Mouse (Mus musculus) olfactory bulb, adult 2 months (tissue): Measurements from ENCODE around the gene Shroom3. TPM values are rescaled to one million over a fixed set of nuclear protein-coding genes. Genes with fewer than 3 reads are reported as not detected.

Experiments used
- H3K27ac ChIP-seq: fragments of 200-500 bp; 2 replicates; pipeline ENCODE4 v1.5.1; 2012; ENCODE audit warnings: low read depth, low read length; ENCODE audit not compliant: insufficient read depth
- H3K4me1 ChIP-seq: fragments of 200-500 bp; 2 replicates; pipeline ENCODE4 v1.6.1; 2012; ENCODE audit warnings: low read length; ENCODE audit not compliant: control insufficient read depth, insufficient read depth
- H3K4me3 ChIP-seq: fragments of 200-500 bp; 2 replicates; pipeline ENCODE4 v1.5.1; 2012; ENCODE audit warnings: mild to moderate bottlenecking, low read depth, low read length, moderate library complexity; ENCODE audit not compliant: insufficient read depth
- CTCF ChIP-seq: fragments of 200-500 bp; IDR thresholded peaks from 2 replicates; pipeline ENCODE4 v1.5.1; 2012; ENCODE audit warnings: low read depth, mild to moderate bottlenecking, low read length, moderate library complexity; ENCODE audit not compliant: insufficient read depth
- POLR2A ChIP-seq: fragments of 200-500 bp; IDR thresholded peaks from 2 replicates; pipeline ENCODE4 v1.6.1; 2012; ENCODE audit warnings: mild to moderate bottlenecking, low read depth, low read length, moderate library complexity; ENCODE audit not compliant: insufficient read depth
- WGBS: fragments of 180-500 bp; shearing (Covaris S2); methylation state at CpG from one replicate; pipeline ENCODE4 v1.1.7; 2018; 5-methylcytosine and 5-hydroxymethylcytosine counted together
- polyA plus RNA-seq: library from polyadenylated mRNA; stranded (reverse); fragments of >200 nt; gene quantifications from 2 replicates; pipeline ENCODE4 v1.2.4, GENCODE M21; 2012; ENCODE audit warnings: low replicate concordance; ENCODE audit not compliant: missing spikeins, insufficient read depth, insufficient read length

The Shroom3 gene
- polyA plus RNA-seq, 1 experiment, result not detected

- Histone ChIP-seq H3K4me1 (no peaks in the 10 kb centered on the region), H3K27ac (no peak overlapping the region), H3K4me3 (no peak overlapping the region)
- TF ChIP-seq CTCF (no peak), POLR2A (no peak)
- WGBS, result 46% methylated on average over 5 of the region's 5 CpGs
Measured at GRCm38 (mm10) chr5:92728252-92728828, 45.1 kb downstream of the Shroom3 start.

GRCm38 (mm10) chr5:92729221-92729620 lies 46.0 kb downstream of the Shroom3 start:
- WGBS, result 75% methylated on average over 6 of the region's 6 CpGs

GRCm38 (mm10) chr5:92741802-92742201 lies 58.6 kb downstream of the Shroom3 start:
- Histone ChIP-seq H3K27ac (no peak overlapping the region), H3K4me3 (no peak overlapping the region), H3K4me1 (no peaks in the 10 kb centered on the region; the same call in 1 of the 2 replicates)
- TF ChIP-seq POLR2A (no peak), CTCF (no peak)
- 78% methylated on average over 3 of the region's 3 CpGs for WGBS

More at GRCm38 (mm10) chr5:92729221-92729620, 46.0 kb downstream of the Shroom3 start:
- TF ChIP-seq POLR2A, result no peak
- no peak for TF ChIP-seq CTCF
- Histone ChIP-seq H3K4me1 (peaks cover 3% of the 10 kb centered on the region; the same call in 1 of the 2 replicates), H3K27ac (no peak overlapping the region), H3K4me3 (no peak overlapping the region)

GRCm38 (mm10) chr5:92742701-92743100 lies 59.5 kb downstream of the Shroom3 start:
- 91% methylated on average over 5 of the region's 5 CpGs for WGBS
- Histone ChIP-seq H3K4me1 (peaks cover 4% of the 10 kb centered on the region; the same call in 1 of the 2 replicates), H3K27ac (no peak overlapping the region), H3K4me3 (no peak overlapping the region)
- TF ChIP-seq POLR2A, result no peak
- TF ChIP-seq CTCF, result no peak

GRCm38 (mm10) chr5:92745390-92746253 lies 62.4 kb downstream of the Shroom3 start:
- WGBS, result 80% methylated on average over 8 of the region's 8 CpGs
- no peak overlapping the region for H3K4me3 ChIP-seq
- H3K4me1 ChIP-seq, result peaks cover 4% of the 10 kb centered on the region; the same call in 1 of the 2 replicates
- TF ChIP-seq CTCF (no peak), POLR2A (no peak)
- no peak overlapping the region for H3K27ac ChIP-seq

- TF ChIP-seq CTCF (no peak), POLR2A (no peak)
- H3K27ac ChIP-seq, result no peak overlapping the region
- no peak overlapping the region for H3K4me3 ChIP-seq
- peaks cover 4% of the 10 kb centered on the region; the same call in 1 of the 2 replicates for H3K4me1 ChIP-seq
- WGBS, result 93% methylated on average over 4 of the region's 4 CpGs
Measured at GRCm38 (mm10) chr5:92751488-92751887, 68.3 kb downstream of the Shroom3 start.

GRCm38 (mm10) chr5:92755241-92755775 lies 72.1 kb downstream of the Shroom3 start:
- Histone ChIP-seq H3K4me1 (no peaks in the 10 kb centered on the region), H3K4me3 (no peak overlapping the region), H3K27ac (no peak overlapping the region)
- WGBS, result 86% methylated on average over 7 of the region's 7 CpGs
- TF ChIP-seq POLR2A, result no peak
- TF ChIP-seq CTCF, result no peak

GRCm38 (mm10) chr5:92759156-92759745 lies 76.0 kb downstream of the Shroom3 start:
- 75% methylated on average over 6 of the region's 6 CpGs for WGBS

More at GRCm38 (mm10) chr5:92759156-92759745, 76.0 kb downstream of the Shroom3 start:
- TF ChIP-seq POLR2A, result no peak
- TF ChIP-seq CTCF, result no peak
- Histone ChIP-seq H3K4me3 (no peak overlapping the region), H3K27ac (no peak overlapping the region), H3K4me1 (no peaks in the 10 kb centered on the region)
